Mouse (Mus musculus) frontal cortex, postnatal 14 days (tissue): ENCODE data around the gene Fcgr4.
A peak's percentile ranks its signal among the peaks of the same experiment; 100 is the strongest.
"Not testable (repeated sequence)": the region's sequence is repeated elsewhere in the genome, so short reads cannot be mapped to it uniquely, and the experiment has no call there.

Experiments used
- DNase-seq, 2 experiments: peaks; one replicate each; pipeline ENCODE4 v3.0.0; 2022; ENCODE audit warnings: low spot score in 2 of 2

Gene Fcgr4

GRCm38 (mm10) chr1:171018737-171019136, at the start of gene Fcgr4:
Gene Fcgr4 (plus strand): TSS chr1:171018920.
- DNase-seq: no peak

DNA sequence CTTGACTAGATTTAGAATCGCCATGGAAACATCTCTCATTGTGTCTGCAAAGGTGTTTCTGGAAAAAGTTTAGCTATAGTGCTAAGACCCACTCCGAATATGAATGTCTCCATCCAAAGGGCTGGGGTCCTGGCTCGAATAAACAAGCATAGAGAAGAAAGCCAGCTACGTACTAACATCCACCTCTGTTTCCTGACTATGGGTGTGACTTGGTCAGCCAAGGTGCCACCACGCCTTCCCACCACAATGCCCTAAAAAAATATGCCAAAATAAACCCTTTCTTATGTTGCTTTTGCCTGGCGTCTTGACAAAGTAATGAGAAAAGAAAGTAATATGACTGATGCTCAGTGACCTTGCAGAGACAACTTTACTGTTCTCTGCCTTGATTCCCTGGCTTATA, 46.2 kb upstream of the Fcgr4 start:
- no peak for DNase-seq

- no peak for DNase-seq
Measured at GRCm38 (mm10) chr1:170972936-170973335, 45.8 kb upstream of the Fcgr4 start.

GRCm38 (mm10) chr1:170974171-170974570, 44.5 kb upstream of the Fcgr4 start:
- no peak for DNase-seq

DNA sequence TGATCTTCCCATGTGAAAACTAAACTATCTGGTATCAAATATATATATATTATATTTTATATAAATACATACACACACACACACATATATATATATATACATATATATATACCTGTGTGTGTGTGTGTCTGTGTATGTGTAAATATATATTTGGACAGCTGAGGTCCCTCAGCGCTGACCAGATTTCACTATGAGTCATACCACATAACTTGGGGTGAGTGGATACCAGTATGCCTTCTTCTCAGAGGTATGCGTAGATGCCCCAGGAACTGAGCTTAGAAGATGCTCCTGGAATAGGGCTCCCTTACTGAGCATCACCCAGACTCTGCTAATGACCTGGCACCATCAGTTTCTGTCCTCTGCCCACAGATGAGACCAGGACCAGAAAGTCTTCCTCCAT, 44.0 kb upstream of the Fcgr4 start:
- DNase-seq: no peak

DNA sequence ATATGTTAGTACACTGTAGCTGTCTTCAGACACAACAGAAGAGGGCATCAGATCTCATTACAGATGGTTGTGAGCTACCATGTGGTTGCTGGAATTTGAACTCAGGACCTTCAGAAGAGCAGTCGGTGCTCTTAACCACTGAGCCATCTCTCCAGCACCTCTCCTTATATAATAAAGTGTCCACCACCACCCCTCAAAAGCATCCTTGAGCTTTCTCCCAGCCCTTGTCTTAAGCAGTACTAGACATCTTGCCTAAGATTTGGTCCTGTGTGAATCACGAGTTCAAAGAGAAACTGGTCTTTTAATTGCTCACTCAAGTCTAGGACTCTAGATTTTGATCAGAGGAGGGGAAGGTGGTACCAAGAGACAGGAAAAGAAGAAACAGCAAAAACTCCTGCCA, 43.4 kb upstream of the Fcgr4 start:
- DNase-seq: not testable (repeated sequence)

GRCm38 (mm10) chr1:170975751-170976161, 43.0 kb upstream of the Fcgr4 start:
- DNase-seq: no peak

GRCm38 (mm10) chr1:170976447-170976846, 42.3 kb upstream of the Fcgr4 start, which contains the start of gene Fcgr2b:
Gene Fcgr2b (minus strand): TSS chr1:170976547.
- no peak for DNase-seq

- no peak for DNase-seq
Measured at GRCm38 (mm10) chr1:170978601-170979000, 40.1 kb upstream of the Fcgr4 start.

DNA sequence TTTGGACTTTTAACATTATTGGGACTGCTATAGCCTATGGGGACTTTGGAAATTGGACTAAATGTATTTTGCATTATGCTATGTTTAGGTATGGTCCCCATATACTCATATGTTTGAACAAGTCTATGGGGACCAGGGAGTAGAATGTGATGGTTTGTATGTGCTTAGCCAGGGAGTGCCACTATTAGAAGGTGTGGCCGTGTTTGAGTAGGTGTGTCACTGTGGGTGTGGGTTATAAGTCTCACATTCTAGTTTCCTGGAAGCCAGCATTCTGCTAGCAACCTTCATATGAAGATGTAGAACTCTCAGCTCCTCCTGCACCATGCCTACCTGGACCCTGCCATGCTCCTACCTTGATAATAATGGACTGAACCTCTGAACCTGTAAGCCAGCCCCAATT, 37.0 kb upstream of the Fcgr4 start:
- not testable (repeated sequence) for DNase-seq

GRCm38 (mm10) chr1:170982301-170982700, 36.4 kb upstream of the Fcgr4 start:
- no peak for DNase-seq

DNA sequence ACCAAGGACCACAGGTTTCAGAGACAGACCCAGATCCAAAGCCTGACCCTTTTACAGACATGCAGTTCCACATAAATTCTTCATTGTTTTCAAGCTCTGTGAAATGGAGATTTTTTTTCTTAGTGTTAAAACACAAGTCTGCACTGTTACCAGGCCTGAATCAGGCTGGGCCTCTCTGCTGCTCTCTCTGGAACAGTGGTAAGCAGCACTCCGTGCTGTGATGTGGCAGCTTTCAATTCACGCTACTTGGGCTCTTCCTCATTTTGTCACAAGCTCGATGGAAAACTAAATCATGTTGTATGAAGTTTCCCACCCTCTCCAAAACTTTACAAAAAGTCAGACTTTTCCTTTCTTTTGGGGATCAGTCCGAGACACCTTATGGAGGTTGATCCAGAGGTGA, 35.7 kb upstream of the Fcgr4 start:
- no peak for DNase-seq

DNA sequence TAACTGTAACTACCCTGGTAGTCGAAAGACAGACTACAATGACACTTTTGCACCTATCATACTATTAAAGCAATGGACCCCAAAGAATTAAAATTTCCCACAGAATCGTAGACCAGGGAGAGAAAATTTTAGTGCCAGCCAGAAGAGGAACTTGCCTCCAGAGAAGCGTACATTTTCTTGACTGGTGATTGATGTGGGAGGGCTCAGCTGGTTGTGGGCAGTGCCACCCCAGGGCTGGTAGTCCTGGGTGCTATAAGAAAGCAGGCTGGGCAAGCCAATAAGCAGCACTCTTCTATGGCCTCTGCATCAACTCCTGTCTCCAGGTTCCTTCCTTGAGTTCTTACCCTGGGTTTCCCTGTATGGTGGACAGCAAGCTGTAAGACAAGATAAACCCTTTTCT, 33.6 kb upstream of the Fcgr4 start:
- DNase-seq: no peak

DNA sequence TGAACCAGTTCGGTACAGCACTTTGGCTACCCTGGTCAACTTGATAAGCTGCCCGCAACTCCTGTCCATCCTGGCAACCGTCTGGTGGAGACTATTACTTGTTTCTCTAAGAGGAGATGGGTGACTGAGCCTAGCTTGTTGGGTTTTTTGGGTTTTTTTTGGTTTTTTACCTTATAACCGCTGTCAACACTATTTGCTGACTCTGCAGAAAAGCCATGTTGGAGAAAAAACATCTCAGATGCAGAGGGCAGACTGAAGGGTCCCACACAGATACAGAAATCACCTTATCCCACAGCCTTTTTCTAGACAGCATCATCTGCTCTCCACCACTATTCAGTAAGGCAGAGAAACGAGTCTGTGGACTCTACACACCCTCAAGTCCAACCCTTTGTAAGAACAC, 32.9 kb upstream of the Fcgr4 start:
- DNase-seq: no peak

DNA sequence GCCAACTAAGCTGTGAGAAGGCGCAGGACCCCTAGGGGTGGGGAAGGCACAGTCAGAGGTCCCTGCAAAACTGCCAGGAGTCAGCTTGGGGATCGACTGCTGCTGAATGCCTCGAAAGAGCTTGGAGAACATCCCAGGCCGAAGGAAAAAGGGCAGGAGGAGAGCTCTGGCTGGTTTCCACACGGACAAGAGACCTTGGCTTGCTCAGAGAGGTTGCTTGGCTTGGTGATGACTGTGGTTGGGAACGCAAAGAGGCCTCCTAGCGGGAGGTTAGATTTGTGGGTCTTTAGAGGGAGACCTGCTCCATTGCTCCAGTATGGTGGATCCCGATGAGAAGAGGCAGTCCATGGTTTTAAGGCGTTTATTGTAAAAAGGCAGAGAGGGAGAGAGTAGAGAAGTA, 29.1 kb upstream of the Fcgr4 start:
- DNase-seq: no peak

DNA sequence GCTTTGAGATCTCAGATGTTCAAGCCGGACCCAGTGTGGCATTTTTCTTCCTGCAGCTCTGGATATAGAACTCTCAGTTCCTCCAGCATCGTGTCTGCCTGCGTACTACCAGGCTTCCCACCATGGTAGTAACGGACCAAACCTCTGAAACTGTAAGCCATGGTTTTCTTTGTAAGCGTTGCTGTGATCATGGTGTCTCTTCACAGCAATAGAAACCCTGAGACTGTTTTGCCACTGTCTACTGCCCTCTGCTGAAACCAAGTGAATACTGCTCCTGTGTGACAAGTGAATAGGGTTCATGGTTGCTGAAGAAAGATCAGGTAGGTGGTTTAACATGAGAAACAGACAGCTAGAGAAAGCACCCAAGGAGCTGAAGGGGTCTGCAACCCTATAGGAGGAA, 26.2 kb upstream of the Fcgr4 start:
- DNase-seq: peak in 1 of 2 experiments; percentile 13

- no peak for DNase-seq
Measured at GRCm38 (mm10) chr1:170996034-170996433, 22.7 kb upstream of the Fcgr4 start.

GRCm38 (mm10) chr1:170996753-170997152, 22.0 kb upstream of the Fcgr4 start:
- DNase-seq: peak in 1 of 2 experiments; percentile 39

DNA sequence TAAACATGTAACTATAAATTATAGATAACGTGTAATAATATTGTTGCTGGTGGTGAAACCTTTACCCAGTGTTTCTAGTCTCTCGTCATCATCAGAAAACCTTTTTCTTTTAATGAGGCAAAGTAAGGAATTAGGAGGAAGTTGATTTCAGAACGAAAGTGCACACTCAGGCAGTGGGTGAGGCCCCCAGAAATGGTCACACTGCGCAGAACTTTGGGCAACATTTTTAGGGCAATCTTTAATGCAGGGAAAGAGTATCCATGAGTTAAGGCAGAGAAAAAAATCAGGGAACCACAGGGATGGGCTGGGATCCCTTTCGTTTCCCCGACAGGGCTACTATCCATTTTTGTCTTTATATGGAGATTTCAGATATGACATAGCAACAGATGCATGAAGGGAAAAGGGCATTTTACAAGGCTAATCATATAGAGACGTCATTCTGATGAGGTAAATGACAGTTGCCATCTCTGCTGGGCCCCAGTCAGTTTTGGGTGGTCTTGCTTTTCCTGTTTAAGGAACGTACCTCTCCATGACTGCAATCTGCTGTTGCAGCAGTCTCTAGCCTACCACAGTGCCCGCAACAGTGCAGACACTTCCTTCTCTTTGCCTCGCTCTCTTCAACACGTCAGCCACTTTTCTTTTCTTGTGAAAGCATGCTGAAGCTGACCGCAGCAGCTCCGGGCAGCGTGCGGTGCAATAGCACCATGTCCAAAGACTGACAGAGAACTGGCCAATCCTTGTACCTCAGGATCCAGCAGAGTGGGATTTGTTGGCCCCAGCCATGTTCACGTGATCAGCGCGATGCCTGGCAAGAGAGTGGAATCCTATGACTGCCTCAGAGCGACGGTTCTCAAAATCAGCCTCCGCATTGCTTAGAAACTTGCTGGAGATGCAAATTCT, 20.7 kb upstream of the Fcgr4 start:
- peak; percentile 64 to 71 for DNase-seq

DNA sequence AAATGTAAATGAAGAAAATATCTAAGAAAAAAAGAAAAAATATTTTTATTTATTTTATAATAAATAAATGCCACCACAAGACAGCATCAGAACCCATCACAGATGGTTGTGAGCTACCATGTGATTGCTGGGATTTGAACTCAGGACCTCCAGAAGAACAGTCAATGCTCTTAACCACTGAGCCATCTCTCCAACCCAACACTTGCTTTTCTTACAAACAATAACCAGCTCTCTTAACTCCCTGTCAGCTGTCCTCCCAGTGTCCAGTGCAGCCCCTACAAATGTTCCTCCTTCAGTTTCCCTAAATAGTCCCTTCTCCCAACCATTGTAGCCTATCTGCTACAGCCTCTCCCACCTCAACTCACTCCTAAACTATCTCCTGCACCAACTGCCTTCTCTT, 18.9 kb upstream of the Fcgr4 start:
- DNase-seq: no peak

GRCm38 (mm10) chr1:171005081-171005480, 13.6 kb upstream of the Fcgr4 start:
- no peak for DNase-seq

DNA sequence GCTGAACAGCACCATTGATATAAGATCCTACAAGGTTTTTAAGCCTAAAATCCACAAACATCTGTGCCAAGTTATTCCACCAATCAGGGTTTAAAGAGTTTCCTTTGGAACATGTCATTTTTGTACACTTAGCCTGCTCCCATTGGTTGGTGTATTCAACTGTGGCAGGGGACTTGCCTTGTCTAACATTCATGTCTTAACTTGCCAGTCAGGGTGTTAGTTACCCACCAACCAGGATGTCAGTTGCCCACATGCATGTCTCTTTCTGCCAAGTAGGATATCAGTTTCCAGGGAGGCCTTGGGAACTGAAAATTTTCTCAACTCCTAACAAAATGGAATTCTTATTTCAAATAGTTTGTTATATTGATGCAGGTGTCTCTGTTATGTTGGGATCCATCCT, 13.1 kb upstream of the Fcgr4 start:
- no peak for DNase-seq

DNA sequence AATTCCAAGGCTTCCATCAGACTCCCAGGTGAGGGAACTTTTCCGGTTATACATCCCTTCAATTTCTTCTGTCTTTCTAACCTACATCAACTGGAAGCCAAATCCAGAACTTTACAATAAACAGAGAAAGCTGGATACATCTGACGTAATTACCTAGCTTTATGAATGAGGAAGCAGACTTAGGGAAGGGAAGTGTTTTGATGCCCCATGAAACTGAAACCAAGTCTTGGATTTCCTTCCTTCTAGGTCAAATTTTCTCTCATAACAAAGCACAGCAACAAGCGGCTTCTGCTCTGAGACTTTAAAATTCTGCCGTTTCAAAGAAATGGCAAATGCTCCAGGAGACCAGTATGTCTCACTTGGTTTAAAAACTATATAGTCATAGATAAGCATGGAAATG, 12.4 kb upstream of the Fcgr4 start:
- no peak for DNase-seq

GRCm38 (mm10) chr1:171006905-171007304, 11.8 kb upstream of the Fcgr4 start:
- DNase-seq: no peak
